Mouse (Mus musculus) G1E (cell line): ENCODE data around the gene Zbtb9.

Experiments
- CTCF ChIP-seq: IDR thresholded peaks from 2 replicates; pipeline ENCODE4 v1.5.1; 2012; ENCODE audit warnings: low read depth, low read length, inconsistent platforms, mixed read lengths
- GATA1 ChIP-seq: IDR thresholded peaks from 2 replicates; pipeline ENCODE4 v1.6.1; 2012; ENCODE audit warnings: borderline replicate concordance, low read length, inconsistent platforms, mixed read lengths
- TAL1 ChIP-seq: conservative IDR thresholded peaks from 2 replicates; pipeline ENCODE4 v1.6.1; 2012; ENCODE audit warnings: low read depth, low read length, inconsistent platforms, mixed read lengths

DNA sequence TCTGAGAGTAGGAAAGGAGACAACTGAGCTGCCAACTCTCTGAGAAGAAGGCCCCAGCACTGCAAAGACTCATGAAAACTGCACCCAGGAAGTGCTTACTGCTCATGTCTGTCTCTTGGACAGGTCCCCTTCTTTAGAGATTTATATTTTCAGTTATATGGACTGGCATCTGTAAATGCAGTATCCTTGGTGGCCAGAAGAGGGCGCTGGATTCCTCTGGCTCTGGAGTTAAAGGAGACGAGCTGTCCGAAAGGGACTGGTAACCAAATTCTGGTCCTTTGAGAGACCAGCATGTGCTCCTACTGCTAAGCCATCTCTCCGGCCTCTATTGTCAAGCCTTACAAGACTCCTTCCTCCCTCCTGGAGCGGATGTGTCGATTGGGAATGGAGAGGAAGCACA lies 28.9 kb downstream of the Zbtb9 start:
- TF ChIP-seq CTCF (peak; percentile 66), GATA1 (no peak), TAL1 (no peak)
